Mouse (Mus musculus): ENCODE measurements at regions not wholly inside any gene's neighbourhood (a gene's known extent, or its start where the extent isn't known, plus 50 kb on each side); places are given as distances from the start of the nearest gene placed in this dataset.

DNA sequence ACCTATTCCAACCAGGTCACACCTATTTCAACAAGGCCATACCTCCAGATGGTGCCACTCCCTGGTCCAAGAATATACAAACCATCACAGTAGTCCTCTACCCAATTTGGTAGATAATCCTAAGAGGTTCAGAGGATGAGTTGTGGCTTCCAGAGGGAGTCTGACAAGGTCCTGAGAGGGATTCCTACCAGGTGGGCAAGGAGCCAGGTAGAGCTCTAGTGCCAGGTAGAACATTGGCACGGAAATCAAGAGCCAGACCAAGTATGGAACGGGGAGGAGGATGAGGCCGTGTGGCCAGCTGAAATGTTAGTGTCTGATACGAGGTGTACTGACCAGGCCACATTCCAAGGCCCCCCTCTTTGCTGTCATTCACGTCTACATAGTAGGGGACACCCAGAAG, 153.0 kb downstream of the Slc30a10 start:
- no peaks in the 10 kb centered on the region for H3K4me1 ChIP-seq (ENCODE audit: control insufficient read depth, insufficient read depth, low read length)

DNA sequence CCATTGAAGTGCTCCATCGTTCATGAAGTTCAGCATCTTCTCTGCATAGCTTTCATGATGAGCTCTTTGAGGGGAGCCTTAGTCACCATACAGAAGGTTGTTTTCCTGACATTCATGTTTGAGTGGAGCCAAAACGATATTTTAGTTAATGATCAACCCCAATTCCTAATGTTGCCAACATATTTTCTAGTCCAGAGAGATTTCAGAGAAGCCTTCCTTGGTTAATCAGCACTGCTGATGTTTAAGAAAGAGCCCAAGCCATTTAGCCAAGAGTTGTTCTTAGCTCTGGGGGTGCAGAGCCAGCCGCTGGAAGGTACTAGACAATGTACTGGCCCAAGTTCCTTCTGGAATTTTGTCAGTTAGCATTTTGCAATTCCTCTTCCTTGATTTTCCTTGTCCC, 153.8 kb downstream of the Slc30a10 start:
- H3K27ac ChIP-seq (ENCODE audit: insufficient read depth, low read length), result no peak overlapping the region
- no peak overlapping the region for H3K9ac ChIP-seq (ENCODE audit: low read depth, poor library complexity, severe bottlenecking)
- no peak for TF ChIP-seq EP300 (IDR thresholded peaks at IDR 0.05; ENCODE audit: insufficient read depth, low read depth, low read length)
- no peak for TF ChIP-seq POLR2A (IDR thresholded peaks at IDR 0.05; ENCODE audit: insufficient read depth, low read length)
- no peak for TF ChIP-seq CTCF (IDR thresholded peaks at IDR 0.05; ENCODE audit: low read depth, low read length)
- H3K9me3 ChIP-seq (replicated peaks; ENCODE audit: control insufficient read depth, insufficient read depth, low read length, poor library complexity, severe bottlenecking), result no peaks in the 10 kb centered on the region
- no peaks in the 10 kb centered on the region for H3K27me3 ChIP-seq (ENCODE audit: control insufficient read depth, insufficient read depth, low read length, poor library complexity, severe bottlenecking)
- no peaks in the 10 kb centered on the region for H3K36me3 ChIP-seq (ENCODE audit: control insufficient read depth, insufficient read depth, low read length, poor library complexity, severe bottlenecking)
- no peak overlapping the region for H3K4me3 ChIP-seq (ENCODE audit: low read depth, low read length)
- no peaks in the 10 kb centered on the region for H3K4me1 ChIP-seq (ENCODE audit: control insufficient read depth, insufficient read depth, low read length)

More for the DNA sequence above, 153.0 kb downstream of the Slc30a10 start:
- TF ChIP-seq CTCF (IDR thresholded peaks at IDR 0.05; ENCODE audit: low read depth, low read length) (no peak), EP300 (IDR thresholded peaks at IDR 0.05; ENCODE audit: insufficient read depth, low read depth, low read length) (no peak), POLR2A (IDR thresholded peaks at IDR 0.05; ENCODE audit: insufficient read depth, low read length) (no peak)
- H3K9ac ChIP-seq (ENCODE audit: low read depth, poor library complexity, severe bottlenecking), result no peak overlapping the region
- H3K9me3 ChIP-seq (replicated peaks; ENCODE audit: control insufficient read depth, insufficient read depth, low read length, poor library complexity, severe bottlenecking), result no peaks in the 10 kb centered on the region
- no peak overlapping the region for H3K27ac ChIP-seq (ENCODE audit: insufficient read depth, low read length)
- no peak overlapping the region for H3K4me3 ChIP-seq (ENCODE audit: low read depth, low read length)
- no peaks in the 10 kb centered on the region for H3K27me3 ChIP-seq (ENCODE audit: control insufficient read depth, insufficient read depth, low read length, poor library complexity, severe bottlenecking)
- H3K36me3 ChIP-seq (ENCODE audit: control insufficient read depth, insufficient read depth, low read length, poor library complexity, severe bottlenecking), result no peaks in the 10 kb centered on the region

DNA sequence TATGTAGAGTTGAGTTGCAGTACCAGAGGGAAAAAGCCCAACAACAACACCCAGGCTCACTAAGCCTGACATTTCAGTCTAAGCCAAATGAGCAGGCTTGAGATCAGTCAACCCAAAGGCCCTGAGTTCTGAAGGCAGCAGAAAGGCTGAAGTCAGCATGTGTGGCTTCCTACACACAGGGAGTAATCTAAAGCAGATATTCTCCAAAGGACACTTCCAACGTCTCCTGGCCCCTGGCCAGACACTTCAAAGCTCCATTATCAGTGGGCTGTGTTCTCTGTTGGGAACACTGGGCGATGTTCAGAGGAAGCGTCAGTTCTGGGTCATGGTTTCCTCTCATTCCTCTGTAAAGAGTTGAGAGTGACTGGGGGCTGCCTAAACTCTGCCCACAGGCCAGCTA, 155.9 kb downstream of the Slc30a10 start:
- Histone ChIP-seq H3K27me3 (ENCODE audit: control insufficient read depth, insufficient read depth, low read length, poor library complexity, severe bottlenecking) (no peaks in the 10 kb centered on the region), H3K9me3 (replicated peaks; ENCODE audit: control insufficient read depth, insufficient read depth, low read length, poor library complexity, severe bottlenecking) (no peaks in the 10 kb centered on the region), H3K36me3 (ENCODE audit: control insufficient read depth, insufficient read depth, low read length, poor library complexity, severe bottlenecking) (no peaks in the 10 kb centered on the region), H3K4me3 (ENCODE audit: low read depth, low read length) (no peak overlapping the region), H3K4me1 (ENCODE audit: control insufficient read depth, insufficient read depth, low read length) (no peaks in the 10 kb centered on the region), H3K27ac (ENCODE audit: insufficient read depth, low read length) (no peak overlapping the region), H3K9ac (ENCODE audit: low read depth, poor library complexity, severe bottlenecking) (no peak overlapping the region)
- TF ChIP-seq CTCF (IDR thresholded peaks at IDR 0.05; ENCODE audit: low read depth, low read length) (no peak), EP300 (IDR thresholded peaks at IDR 0.05; ENCODE audit: insufficient read depth, low read depth, low read length) (no peak), POLR2A (IDR thresholded peaks at IDR 0.05; ENCODE audit: insufficient read depth, low read length) (no peak)

DNA sequence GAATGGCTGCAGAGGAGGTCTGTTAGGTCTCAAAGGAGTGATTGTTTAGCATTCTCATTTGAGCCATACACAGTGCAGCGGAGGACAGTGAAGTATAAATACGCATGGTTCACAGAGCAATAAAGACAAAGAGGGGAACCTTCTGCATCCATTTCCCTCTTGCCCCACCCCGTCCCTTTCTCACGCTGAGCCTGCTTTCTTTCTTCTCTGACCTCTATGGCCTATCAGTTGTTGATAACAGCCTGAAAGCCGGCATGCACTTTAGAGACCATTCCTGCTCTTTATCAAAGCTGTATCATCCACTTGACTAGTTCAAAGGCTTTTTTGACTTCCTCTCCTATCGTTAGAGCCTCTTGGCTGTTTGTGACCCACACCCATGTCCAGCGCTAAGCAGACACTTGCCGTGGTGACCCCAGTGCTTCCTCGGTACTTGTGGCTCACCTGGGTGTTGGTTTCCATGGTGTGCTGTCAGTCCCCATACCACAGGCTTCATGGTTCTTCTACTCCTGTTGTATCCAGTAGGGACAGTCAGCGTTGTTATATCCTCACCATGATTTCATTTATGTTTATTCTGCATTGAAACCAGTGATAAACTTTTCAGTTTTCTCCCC, 161.3 kb downstream of the Slc30a10 start:
- H3K27ac ChIP-seq (ENCODE audit: insufficient read depth, low read length), result no peak overlapping the region
- H3K9ac ChIP-seq (ENCODE audit: low read depth, poor library complexity, severe bottlenecking), result no peak overlapping the region
- H3K4me1 ChIP-seq (ENCODE audit: control insufficient read depth, insufficient read depth, low read length), result no peaks in the 10 kb centered on the region
- H3K4me3 ChIP-seq (ENCODE audit: low read depth, low read length), result no peak overlapping the region
- no peaks in the 10 kb centered on the region for H3K27me3 ChIP-seq (ENCODE audit: control insufficient read depth, insufficient read depth, low read length, poor library complexity, severe bottlenecking)
- H3K9me3 ChIP-seq (replicated peaks; ENCODE audit: control insufficient read depth, insufficient read depth, low read length, poor library complexity, severe bottlenecking), result no peaks in the 10 kb centered on the region
- no peak for TF ChIP-seq POLR2A (IDR thresholded peaks at IDR 0.05; ENCODE audit: insufficient read depth, low read length)
- no peak for TF ChIP-seq CTCF (IDR thresholded peaks at IDR 0.05; ENCODE audit: low read depth, low read length)
- TF ChIP-seq EP300 (IDR thresholded peaks at IDR 0.05; ENCODE audit: insufficient read depth, low read depth, low read length), result no peak
- no peaks in the 10 kb centered on the region for H3K36me3 ChIP-seq (ENCODE audit: control insufficient read depth, insufficient read depth, low read length, poor library complexity, severe bottlenecking)

DNA sequence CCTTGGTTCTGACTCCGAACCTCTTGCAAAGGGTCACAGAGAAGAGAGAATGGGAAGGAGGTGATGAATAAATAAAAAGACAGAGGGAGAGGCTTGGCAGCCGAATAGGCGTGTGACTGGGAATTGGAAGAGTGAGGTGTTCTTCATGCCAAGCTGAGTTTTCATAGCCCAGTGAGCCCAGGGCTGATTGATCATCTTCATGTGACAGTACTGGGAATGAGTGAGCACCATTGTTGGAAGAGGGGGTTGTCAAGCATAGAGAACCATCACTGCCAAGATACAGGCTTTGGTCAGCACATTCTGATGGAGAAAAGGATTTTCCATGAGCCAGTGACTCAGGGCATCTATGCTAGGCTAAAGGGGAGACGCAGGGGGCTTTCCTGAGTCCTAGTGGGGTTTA, 163.0 kb downstream of the Slc30a10 start:
- TF ChIP-seq POLR2A (IDR thresholded peaks at IDR 0.05; ENCODE audit: insufficient read depth, low read length), result no peak
- TF ChIP-seq EP300 (IDR thresholded peaks at IDR 0.05; ENCODE audit: insufficient read depth, low read depth, low read length), result no peak
- TF ChIP-seq CTCF (IDR thresholded peaks at IDR 0.05; ENCODE audit: low read depth, low read length), result no peak
- Histone ChIP-seq H3K4me1 (ENCODE audit: control insufficient read depth, insufficient read depth, low read length) (no peaks in the 10 kb centered on the region), H3K4me3 (ENCODE audit: low read depth, low read length) (no peak overlapping the region), H3K27ac (ENCODE audit: insufficient read depth, low read length) (no peak overlapping the region), H3K9me3 (replicated peaks; ENCODE audit: control insufficient read depth, insufficient read depth, low read length, poor library complexity, severe bottlenecking) (no peaks in the 10 kb centered on the region), H3K36me3 (ENCODE audit: control insufficient read depth, insufficient read depth, low read length, poor library complexity, severe bottlenecking) (no peaks in the 10 kb centered on the region), H3K9ac (ENCODE audit: low read depth, poor library complexity, severe bottlenecking) (no peak overlapping the region), H3K27me3 (ENCODE audit: control insufficient read depth, insufficient read depth, low read length, poor library complexity, severe bottlenecking) (no peaks in the 10 kb centered on the region)

DNA sequence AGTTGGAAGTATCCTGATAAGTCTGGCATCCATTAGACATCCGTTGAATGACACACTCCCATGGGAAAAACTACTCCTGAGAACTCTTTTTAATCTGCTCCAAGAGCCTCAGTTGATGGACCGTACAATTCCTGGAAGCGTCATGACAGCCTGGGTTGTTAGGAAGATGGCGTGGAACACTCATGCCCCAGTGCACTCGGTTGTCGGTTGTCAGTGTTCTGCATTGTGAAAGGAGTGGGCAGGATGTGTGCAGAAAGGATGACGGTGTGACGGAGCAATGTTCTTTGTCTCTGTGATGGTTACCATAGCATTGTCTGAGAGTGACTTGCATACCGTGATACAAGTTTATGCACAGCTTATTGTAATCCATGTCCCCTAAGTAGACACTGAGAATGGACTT, 164.4 kb downstream of the Slc30a10 start:
- Histone ChIP-seq H3K36me3 (ENCODE audit: control insufficient read depth, insufficient read depth, low read length, poor library complexity, severe bottlenecking) (no peaks in the 10 kb centered on the region), H3K27me3 (ENCODE audit: control insufficient read depth, insufficient read depth, low read length, poor library complexity, severe bottlenecking) (no peaks in the 10 kb centered on the region), H3K9ac (ENCODE audit: low read depth, poor library complexity, severe bottlenecking) (no peak overlapping the region), H3K4me3 (ENCODE audit: low read depth, low read length) (no peak overlapping the region), H3K9me3 (replicated peaks; ENCODE audit: control insufficient read depth, insufficient read depth, low read length, poor library complexity, severe bottlenecking) (no peaks in the 10 kb centered on the region), H3K27ac (ENCODE audit: insufficient read depth, low read length) (no peak overlapping the region), H3K4me1 (ENCODE audit: control insufficient read depth, insufficient read depth, low read length) (no peaks in the 10 kb centered on the region)
- TF ChIP-seq POLR2A (IDR thresholded peaks at IDR 0.05; ENCODE audit: insufficient read depth, low read length) (no peak), EP300 (IDR thresholded peaks at IDR 0.05; ENCODE audit: insufficient read depth, low read depth, low read length) (no peak), CTCF (IDR thresholded peaks at IDR 0.05; ENCODE audit: low read depth, low read length) (no peak)

All from ES-Bruce4 (cell line).